8 mouse cellular contexts compared by ENCODE assay signal in the genomic region with DNA sequence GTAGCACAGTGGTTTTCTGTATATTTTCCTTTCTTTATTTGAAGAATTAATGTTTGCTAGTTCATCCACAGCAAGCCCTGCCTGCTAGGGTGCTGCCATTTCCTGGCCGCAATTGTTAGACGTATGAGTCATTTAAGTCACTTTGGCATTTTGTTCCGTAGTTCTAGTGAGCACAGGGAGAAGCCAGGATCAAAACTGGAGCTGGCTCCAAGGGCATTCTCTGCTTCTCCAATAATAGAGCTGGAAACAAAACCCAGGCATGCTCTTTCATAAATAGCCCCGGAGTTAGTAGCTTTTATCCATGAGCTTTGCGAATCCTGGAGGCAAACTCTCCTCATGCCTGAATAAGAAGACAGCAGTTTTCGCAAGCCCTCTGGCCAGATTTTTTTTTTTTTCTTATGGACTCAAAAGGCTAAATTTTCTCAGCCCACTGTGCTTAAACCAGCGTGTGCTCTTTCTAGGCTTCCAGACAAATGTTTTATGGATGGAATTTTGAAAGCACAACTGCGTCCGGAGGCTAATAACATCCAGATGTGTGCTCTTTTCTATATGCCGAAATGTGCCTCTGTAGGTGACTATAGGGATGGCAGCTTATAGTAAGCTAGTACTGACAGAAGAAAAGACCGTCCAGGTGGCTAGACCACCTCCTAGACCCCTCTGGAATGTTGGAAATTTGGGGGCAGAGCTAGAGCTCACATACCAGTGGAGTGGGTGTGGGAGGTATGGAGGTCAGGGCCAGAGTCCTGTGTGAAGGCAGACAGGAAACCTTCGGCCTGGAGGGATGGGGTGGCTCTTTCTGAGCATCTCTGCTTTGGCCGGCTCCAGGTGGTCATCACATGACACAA. TPM values are rescaled to one million over a fixed set of nuclear protein-coding genes. Genes with fewer than 3 reads are reported as not detected.
DNase-seq lines count a peak whose midpoint lies in the region; ATAC-seq and TF ChIP-seq lines count a peak whose summit lies in the region.

No protein-coding gene starts in this region.

- peak overlapping the region; percentile 69; the same call in 1 of the 2 replicates for H3K9ac ChIP-seq in kidney, embryonic 15.5 days
- peak overlapping the region; percentile 81 for H3K9ac ChIP-seq in forebrain, embryonic 15.5 days (replicated peaks)
- no peak overlapping the region for H3K9ac ChIP-seq in intestine, embryonic 14.5 days (ENCODE audit: low read length)

- peaks cover 16% of the 10 kb centered on the region for H3K36me3 ChIP-seq in kidney, embryonic 15.5 days
- no peaks in the 10 kb centered on the region for H3K36me3 ChIP-seq in forebrain, embryonic 15.5 days
- peaks cover 14% of the 10 kb centered on the region; the same call in 1 of the 2 replicates for H3K36me3 ChIP-seq in intestine, embryonic 14.5 days (ENCODE audit: control insufficient read depth, insufficient read depth, low read length)
- peaks cover 10% of the 10 kb centered on the region for H3K36me3 ChIP-seq in myocyte (ENCODE audit: control insufficient read depth, insufficient read depth)

- peak; percentile 72 for ATAC-seq in kidney, embryonic 15.5 days (replicated peaks; ENCODE audit: low FRiP score)
- peak; percentile 72 for ATAC-seq in forebrain, embryonic 15.5 days (replicated peaks)
- peak; percentile 77 for ATAC-seq in intestine, embryonic 14.5 days (replicated peaks; ENCODE audit: low FRiP score, low TSS enrichment, low read depth)

- DNase-seq in kidney, adult 8-10 months: no peak
- peak; percentile 83 for DNase-seq in NIH3T3 (ENCODE audit: low read depth)
- no peak for DNase-seq in intestine, embryonic 14.5 days (ENCODE audit: low spot score)
- DNase-seq in spleen, adult 18-20 months: no peak
- DNase-seq in retina, postnatal 1 day: no peak

- H3K4me3 ChIP-seq in kidney, embryonic 15.5 days (replicated peaks): peak overlapping the region; percentile 73
- H3K4me3 ChIP-seq in forebrain, embryonic 15.5 days: peak overlapping the region; percentile 70
- peak overlapping the region; percentile 66 for H3K4me3 ChIP-seq in intestine, embryonic 14.5 days (ENCODE audit: low read depth, low read length)
- peak overlapping the region; percentile 68 for H3K4me3 ChIP-seq in myocyte

- no peaks in the 10 kb centered on the region for H3K9me3 ChIP-seq in kidney, embryonic 15.5 days (replicated peaks)
- no peaks in the 10 kb centered on the region for H3K9me3 ChIP-seq in forebrain, embryonic 15.5 days
- H3K9me3 ChIP-seq in intestine, embryonic 14.5 days (ENCODE audit: control insufficient read depth, low read length): no peaks in the 10 kb centered on the region

- H3K79me2 ChIP-seq in myocyte (ENCODE audit: control insufficient read depth, insufficient read depth): peaks cover 16% of the 10 kb centered on the region

- 21% methylated on average over 13 of the region's 13 CpGs for WGBS in kidney, embryonic 15.5 days
- 20% methylated on average over 13 of the region's 13 CpGs for WGBS in forebrain, embryonic 15.5 days
- WGBS in intestine, embryonic 14.5 days: 15% methylated on average over 13 of the region's 13 CpGs

- TF ChIP-seq POLR2A in myocyte (IDR thresholded peaks at IDR 0.05; ENCODE audit: insufficient read length, low read depth): no peak

- peak overlapping the region; percentile 93 for H3K4me2 ChIP-seq in kidney, embryonic 15.5 days
- H3K4me2 ChIP-seq in forebrain, embryonic 15.5 days (replicated peaks): peak overlapping the region; percentile 99
- peak overlapping the region; percentile 81 for H3K4me2 ChIP-seq in intestine, embryonic 14.5 days (ENCODE audit: low read length)
- H3K4me2 ChIP-seq in myocyte (ENCODE audit: low read depth): peak overlapping the region; percentile 92

- peak overlapping the region; percentile 29 for H3ac ChIP-seq in myocyte (ENCODE audit: control insufficient read depth, insufficient read length)

- H3K4me1 ChIP-seq in kidney, embryonic 15.5 days: peaks cover 20% of the 10 kb centered on the region
- peaks cover 15% of the 10 kb centered on the region for H3K4me1 ChIP-seq in forebrain, embryonic 15.5 days
- 0 out of 2 replicates have a peak, but pooled peaks cover 6% of the 10 kb centered on the region for H3K4me1 ChIP-seq in intestine, embryonic 14.5 days (replicated peaks; ENCODE audit: control insufficient read depth, insufficient read depth, low read length)

- no peaks in the 10 kb centered on the region for H3K27me3 ChIP-seq in kidney, embryonic 15.5 days
- 0 out of 2 replicates have a peak, but pooled peaks cover 3% of the 10 kb centered on the region for H3K27me3 ChIP-seq in forebrain, embryonic 15.5 days
- no peaks in the 10 kb centered on the region for H3K27me3 ChIP-seq in intestine, embryonic 14.5 days (replicated peaks; ENCODE audit: control insufficient read depth, insufficient read depth, low read length)
- no peaks in the 10 kb centered on the region for H3K27me3 ChIP-seq in myocyte (ENCODE audit: control insufficient read depth, insufficient read depth, insufficient read length)

- H3K27ac ChIP-seq in kidney, embryonic 15.5 days: peak overlapping the region; percentile 30; the same call in 1 of the 2 replicates
- H3K27ac ChIP-seq in forebrain, embryonic 15.5 days (replicated peaks): no peak overlapping the region
- H3K27ac ChIP-seq in intestine, embryonic 14.5 days (ENCODE audit: low read depth): no peak overlapping the region

TF ChIP-seq in myocyte, 11 proteins besides CTCF, POLR2A, EP300 and RAD21:
- TF ChIP-seq POLR2AphosphoS2 (IDR thresholded peaks at IDR 0.05; ENCODE audit: insufficient read length, low read depth) (no peak), MAX (IDR thresholded peaks at IDR 0.05; ENCODE audit: low read depth) (no peak), REST (IDR thresholded peaks at IDR 0.05; ENCODE audit: insufficient read depth, insufficient read length) (no peak), TCF12 (IDR thresholded peaks at IDR 0.05; ENCODE audit: insufficient read depth, poor library complexity, severe bottlenecking) (no peak), MYOD1 (IDR thresholded peaks at IDR 0.05; ENCODE audit: control insufficient read depth in 1 of 3, insufficient read length in 2 of 3, low read depth in 2 of 3) (no peak), E2F4 (IDR thresholded peaks at IDR 0.05; ENCODE audit: insufficient read depth) (no peak), USF1 (IDR thresholded peaks at IDR 0.05; ENCODE audit: low read depth) (no peak), MYOG (IDR thresholded peaks at IDR 0.05; ENCODE audit: control insufficient read depth in 1 of 3, insufficient read depth in 1 of 3, insufficient read length in 2 of 3, low read depth in 2 of 3) (no peak), TCF3 (IDR thresholded peaks at IDR 0.05; ENCODE audit: insufficient read length, low read depth) (no peak), CEBPB (IDR thresholded peaks at IDR 0.05; ENCODE audit: insufficient read depth, poor library complexity, severe bottlenecking) (no peak), SRF (IDR thresholded peaks at IDR 0.05; ENCODE audit: control insufficient read depth, insufficient read length, low read depth) (no peak)

RNA-seq across cellular contexts. Expression of a gene that starts 0.6 kb away (rescaled TPM):
- 115 and 119 TPM in 2 replicates for polyA plus RNA-seq in kidney, embryonic 15.5 days (2015; fragmentation: Nextera tagmentation; extraction: Ambion mirVana)
- polyA plus RNA-seq in forebrain, embryonic 15.5 days (2015; fragmentation: Nextera tagmentation; extraction: Ambion mirVana): 98.9 and 110 TPM in 2 replicates
- polyA plus RNA-seq in intestine, embryonic 14.5 days (2014; fragmentation: Nextera tagmentation; extraction: Ambion mirVana): 313 and 340 TPM in 2 replicates
- polyA plus RNA-seq in myocyte (2012; fragmentation: generic; extraction: Trizol): 232 TPM

RNA-seq across cellular contexts. Expression of a gene that starts 11.2 kb away (rescaled TPM):
- 1.6 and 2.0 TPM in 2 replicates for polyA plus RNA-seq in kidney, embryonic 15.5 days (2015; fragmentation: Nextera tagmentation; extraction: Ambion mirVana)
- polyA plus RNA-seq in forebrain, embryonic 15.5 days (2015; fragmentation: Nextera tagmentation; extraction: Ambion mirVana): 0.86 and 1.3 TPM in 2 replicates
- polyA plus RNA-seq in intestine, embryonic 14.5 days (2014; fragmentation: Nextera tagmentation; extraction: Ambion mirVana): 1.0 and 1.1 TPM in 2 replicates
- polyA plus RNA-seq in myocyte (2012; fragmentation: generic; extraction: Trizol): 5.7 TPM
